Mouse (Mus musculus) heart, embryonic 14.5 days (tissue): ENCODE data around the gene Gm42791. TPM values are rescaled to one million over a fixed set of nuclear protein-coding genes. Genes with fewer than 3 reads are reported as not detected.

ENCODE experiments used
- ATAC-seq: fragments of 200-750 bp; cut with Nextera tagmentation; 2 replicates; pipeline ENCODE4 v1.8.0; 2017; ENCODE audit warnings: low read depth, moderate TSS enrichment; ENCODE audit not compliant: insufficient number of reproducible peaks, insufficient read depth, low FRiP score
- H3K27ac ChIP-seq, 2 experiments: fragments of 200-500 bp in 1 of 2; fragments of 300-500 bp in 1 of 2; sonication (generic) in 1 of 2; replicated peaks in 1 of 2; 2 replicates each; pipeline ENCODE4 v1.5.1; 2012 to 2014; ENCODE audit warnings: low read depth in 2 of 2, low read length in 2 of 2, control low read depth in 1 of 2, mild to moderate bottlenecking in 1 of 2, mixed read lengths in 1 of 2; ENCODE audit not compliant: control insufficient read depth in 1 of 2, insufficient read depth in 1 of 2
- H3K27me3 ChIP-seq: fragments of 300-500 bp; sonication (generic); 2 replicates; pipeline ENCODE4 v1.6.1; 2014; ENCODE audit warnings: mild to moderate bottlenecking, low read length, control low read depth; ENCODE audit not compliant: control insufficient read depth, insufficient read depth
- H3K36me3 ChIP-seq: fragments of 300-500 bp; sonication (generic); 2 replicates; pipeline ENCODE4 v1.6.1; 2014; ENCODE audit warnings: mild to moderate bottlenecking, control low read depth, low read length, mixed read lengths; ENCODE audit not compliant: control insufficient read depth, insufficient read depth
- H3K4me1 ChIP-seq, 2 experiments: fragments of 200-500 bp in 1 of 2; fragments of 300-500 bp in 1 of 2; sonication (generic) in 1 of 2; 2 replicates each; pipeline ENCODE4 v1.6.1; 2012 to 2014; ENCODE audit warnings: low read length in 2 of 2, control low read depth in 1 of 2, mixed read lengths in 1 of 2; ENCODE audit not compliant: control insufficient read depth in 2 of 2, insufficient read depth in 2 of 2
- H3K4me2 ChIP-seq: fragments of 300-500 bp; sonication (generic); 2 replicates; pipeline ENCODE4 v1.6.1; 2014; ENCODE audit warnings: mild to moderate bottlenecking, low read length
- H3K4me3 ChIP-seq, 2 experiments: fragments of 200-500 bp in 1 of 2; fragments of 300-500 bp in 1 of 2; sonication (generic) in 1 of 2; 2 replicates each; pipeline ENCODE4 v1.5.1; 2012 to 2014; ENCODE audit warnings: low read length in 2 of 2, mild to moderate bottlenecking in 2 of 2, control low read depth in 1 of 2, low read depth in 1 of 2, moderate library complexity in 1 of 2; ENCODE audit not compliant: control insufficient read depth in 1 of 2, insufficient read depth in 1 of 2
- H3K9ac ChIP-seq: fragments of 300-500 bp; sonication (generic); 2 replicates; pipeline ENCODE4 v1.6.1; 2014; ENCODE audit warnings: mild to moderate bottlenecking, low read length
- H3K9me3 ChIP-seq: fragments of 300-500 bp; sonication (generic); 2 replicates; pipeline ENCODE4 v1.6.1; 2016; ENCODE audit warnings: low read length, control low read depth; ENCODE audit not compliant: control insufficient read depth
- WGBS: fragments of 180-500 bp; shearing (Covaris S2); extraction: QIAGEN DNeasy Blood & Tissue Kit; methylation state at CpG from one replicate; pipeline ENCODE4 v1.1.7; 2014; 5-methylcytosine and 5-hydroxymethylcytosine counted together
- polyA plus RNA-seq: library from polyadenylated mRNA; unstranded; fragments of >200 nt; fragmentation: Nextera tagmentation; extraction: Ambion mirVana; gene quantifications from 2 replicates; pipeline ENCODE4 v1.2.1, GENCODE M21; 2014

Gene Gm42791
- polyA plus RNA-seq, 1 experiment from 2014 or later: not detected

DNA sequence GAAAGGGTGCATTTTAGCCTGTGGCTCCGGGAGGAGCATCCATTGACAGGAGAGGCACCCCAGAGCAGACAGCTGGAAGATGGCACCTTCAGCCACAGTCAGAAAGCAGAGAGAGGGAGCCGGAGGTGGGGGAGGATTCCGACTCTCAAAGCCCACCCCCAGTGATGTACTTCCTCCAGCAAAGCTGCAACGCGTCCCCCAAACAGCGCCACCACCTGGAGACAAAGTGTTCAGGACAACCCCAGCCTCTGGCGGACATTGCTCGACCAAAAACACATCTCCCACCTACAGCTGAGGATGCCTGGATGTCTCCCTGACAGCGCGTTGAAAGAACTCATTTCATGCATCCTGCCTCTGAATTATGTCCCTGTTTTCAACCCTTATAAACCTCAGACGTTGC is 52.0 kb downstream of the Gm42791 start:
- Histone ChIP-seq H3K4me2 (no peak overlapping the region), H3K9me3 (no peaks in the 10 kb centered on the region), H3K27me3 (no peaks in the 10 kb centered on the region), H3K9ac (no peak overlapping the region), H3K4me3 (no peak overlapping the region), H3K4me1 (peaks cover 0 to 2% of the 10 kb centered on the region in 2 experiments; a peak in 1 of 4 replicates), H3K36me3 (no peaks in the 10 kb centered on the region), H3K27ac (no peak overlapping the region)
- WGBS: 69% methylated on average over 11 of the region's 11 CpGs
- no peak for ATAC-seq

DNA sequence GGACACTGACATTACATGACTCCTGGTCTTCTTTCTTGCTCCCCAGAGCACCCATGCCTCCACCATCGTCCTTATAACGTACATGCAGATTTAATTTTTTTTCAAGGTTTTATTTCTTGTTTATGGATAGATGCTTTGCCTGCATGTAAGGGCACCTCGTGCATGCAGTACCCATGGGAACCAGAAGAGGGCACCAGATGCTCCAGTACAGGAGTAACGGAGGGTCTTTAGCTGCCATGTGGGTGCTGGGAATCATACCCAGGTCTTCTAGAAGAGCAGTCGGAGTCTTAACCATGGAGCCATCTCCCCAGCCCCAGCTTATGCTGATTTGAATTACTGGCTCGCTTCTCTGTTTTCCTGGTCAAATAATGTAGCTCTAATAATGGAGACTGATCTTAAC is 52.6 kb downstream of the Gm42791 start:
- Histone ChIP-seq H3K27me3 (no peaks in the 10 kb centered on the region), H3K27ac (no peak overlapping the region), H3K4me1 (peaks cover 0 to 2% of the 10 kb centered on the region in 2 experiments; a peak in 1 of 4 replicates), H3K4me3 (no peak overlapping the region), H3K4me2 (no peak overlapping the region), H3K9me3 (no peaks in the 10 kb centered on the region), H3K9ac (no peak overlapping the region), H3K36me3 (no peaks in the 10 kb centered on the region)
- 93% methylated on average over 6 of the region's 6 CpGs for WGBS
- no peak for ATAC-seq

DNA sequence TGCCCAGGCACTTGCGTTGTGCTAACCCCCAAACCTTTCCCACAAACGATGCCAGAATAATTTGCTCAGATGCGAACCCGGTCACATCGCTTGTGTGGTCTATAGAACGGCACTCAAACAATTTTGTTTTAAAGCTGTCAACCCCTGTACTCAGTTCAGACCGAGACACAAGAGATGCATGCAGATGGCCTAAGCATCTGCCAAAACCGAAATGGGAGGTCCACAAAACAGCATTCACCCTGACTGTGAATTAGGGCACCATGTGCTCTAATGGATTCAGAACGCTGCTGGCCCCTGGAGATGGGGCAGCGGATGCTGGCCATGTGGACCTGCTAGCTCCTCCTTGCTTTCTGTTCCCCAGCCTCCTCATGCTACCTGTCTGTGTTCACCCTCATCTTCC is 53.1 kb downstream of the Gm42791 start:
- ATAC-seq: no peak
- no peaks in the 10 kb centered on the region for H3K27me3 ChIP-seq

DNA sequence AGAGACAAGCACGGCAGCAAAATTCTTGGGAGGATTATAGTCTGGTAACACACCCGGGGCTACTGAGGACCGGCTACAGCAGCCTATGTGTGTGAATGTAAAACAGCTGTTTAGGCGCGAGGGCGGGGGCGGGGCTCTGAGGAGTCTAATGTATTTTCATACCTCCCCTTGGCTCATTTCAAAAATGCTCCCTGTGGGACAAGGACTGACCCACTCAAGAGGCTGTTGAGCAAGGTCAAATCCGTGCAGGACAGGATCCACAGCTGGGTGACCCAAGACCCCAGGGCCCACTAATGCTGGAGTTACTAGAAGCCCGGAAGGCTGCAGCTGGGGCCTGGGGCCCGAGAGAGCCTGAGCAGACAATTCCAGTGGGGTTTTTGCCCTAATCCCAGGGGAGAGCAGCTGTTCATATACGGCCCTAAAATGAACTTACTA is 55.0 kb downstream of the Gm42791 start:
- 72% methylated on average over 11 of the region's 11 CpGs for WGBS
- no peaks in the 10 kb centered on the region for H3K27me3 ChIP-seq

More for the DNA sequence above, 53.1 kb downstream of the Gm42791 start:
- Histone ChIP-seq H3K9ac (no peak overlapping the region), H3K4me3 (no peak overlapping the region), H3K36me3 (no peaks in the 10 kb centered on the region), H3K4me1 (peaks cover 0 to 2% of the 10 kb centered on the region in 2 experiments; a peak in 1 of 4 replicates), H3K4me2 (no peak overlapping the region), H3K27ac (no peak overlapping the region), H3K9me3 (no peaks in the 10 kb centered on the region)
- 93% methylated on average over 10 of the region's 10 CpGs for WGBS

DNA sequence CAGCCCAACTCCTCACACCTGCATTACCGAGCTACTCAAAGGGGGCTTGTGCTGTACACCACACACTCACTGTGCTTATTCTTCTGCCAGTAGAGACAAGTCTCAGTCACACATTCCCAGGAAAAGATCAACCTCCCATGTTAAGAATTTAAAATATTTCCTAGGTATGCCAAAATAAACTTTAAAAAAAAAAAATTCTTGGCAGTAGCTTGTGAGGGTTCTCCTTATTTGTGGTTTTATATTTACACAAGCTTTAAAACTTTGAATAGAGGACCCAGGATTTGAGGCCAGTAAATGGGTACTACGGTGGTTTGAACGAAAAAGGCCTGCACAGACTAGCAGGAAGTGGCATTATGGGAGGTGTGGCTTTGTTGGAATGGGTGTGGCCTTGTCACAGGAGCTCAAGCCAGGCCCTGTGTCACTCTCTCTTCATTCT is 58.4 kb downstream of the Gm42791 start:
- Histone ChIP-seq H3K4me1 (no peaks in the 10 kb centered on the region), H3K4me3 (no peak overlapping the region), H3K27ac (no peak overlapping the region), H3K36me3 (no peaks in the 10 kb centered on the region), H3K9ac (no peak overlapping the region), H3K9me3 (no peaks in the 10 kb centered on the region), H3K4me2 (no peak overlapping the region), H3K27me3 (no peaks in the 10 kb centered on the region)
- ATAC-seq: no peak
- 82% methylated on average over 3 of the region's 3 CpGs for WGBS

More for the DNA sequence above, 55.0 kb downstream of the Gm42791 start:
- H3K9ac ChIP-seq: no peak overlapping the region
- no peak overlapping the region for H3K27ac ChIP-seq
- ATAC-seq: no peak
- no peak overlapping the region for H3K4me2 ChIP-seq
- H3K36me3 ChIP-seq: no peaks in the 10 kb centered on the region
- peaks cover 0 to 2% of the 10 kb centered on the region in 2 experiments; a peak in 1 of 4 replicates for H3K4me1 ChIP-seq
- no peak overlapping the region for H3K4me3 ChIP-seq
- no peaks in the 10 kb centered on the region for H3K9me3 ChIP-seq

DNA sequence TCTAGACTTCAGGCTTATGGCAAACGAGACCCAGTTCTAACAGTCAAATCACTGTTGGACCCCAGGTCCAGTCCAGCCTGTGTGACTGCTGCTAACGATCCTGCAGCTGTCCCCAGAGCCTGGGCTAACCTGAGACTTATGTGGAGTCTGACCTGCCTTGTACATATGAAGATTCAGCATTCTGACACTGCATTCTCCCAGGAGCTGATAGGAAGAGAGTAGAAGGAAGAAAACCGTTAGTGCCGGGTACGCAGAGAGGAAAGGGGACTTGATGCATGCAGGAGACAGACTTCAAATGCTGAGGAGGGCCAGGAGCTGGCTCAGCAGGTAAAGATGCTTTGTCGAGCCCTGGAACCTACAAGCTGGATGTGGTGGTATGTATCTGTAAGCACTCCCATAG is 59.1 kb downstream of the Gm42791 start:
- ATAC-seq: no peak
- Histone ChIP-seq H3K27me3 (no peaks in the 10 kb centered on the region), H3K9ac (no peak overlapping the region), H3K4me2 (no peak overlapping the region), H3K4me3 (no peak overlapping the region), H3K36me3 (no peaks in the 10 kb centered on the region), H3K27ac (no peak overlapping the region), H3K4me1 (no peaks in the 10 kb centered on the region), H3K9me3 (no peaks in the 10 kb centered on the region)
- 79% methylated on average over 6 of the region's 6 CpGs for WGBS

DNA sequence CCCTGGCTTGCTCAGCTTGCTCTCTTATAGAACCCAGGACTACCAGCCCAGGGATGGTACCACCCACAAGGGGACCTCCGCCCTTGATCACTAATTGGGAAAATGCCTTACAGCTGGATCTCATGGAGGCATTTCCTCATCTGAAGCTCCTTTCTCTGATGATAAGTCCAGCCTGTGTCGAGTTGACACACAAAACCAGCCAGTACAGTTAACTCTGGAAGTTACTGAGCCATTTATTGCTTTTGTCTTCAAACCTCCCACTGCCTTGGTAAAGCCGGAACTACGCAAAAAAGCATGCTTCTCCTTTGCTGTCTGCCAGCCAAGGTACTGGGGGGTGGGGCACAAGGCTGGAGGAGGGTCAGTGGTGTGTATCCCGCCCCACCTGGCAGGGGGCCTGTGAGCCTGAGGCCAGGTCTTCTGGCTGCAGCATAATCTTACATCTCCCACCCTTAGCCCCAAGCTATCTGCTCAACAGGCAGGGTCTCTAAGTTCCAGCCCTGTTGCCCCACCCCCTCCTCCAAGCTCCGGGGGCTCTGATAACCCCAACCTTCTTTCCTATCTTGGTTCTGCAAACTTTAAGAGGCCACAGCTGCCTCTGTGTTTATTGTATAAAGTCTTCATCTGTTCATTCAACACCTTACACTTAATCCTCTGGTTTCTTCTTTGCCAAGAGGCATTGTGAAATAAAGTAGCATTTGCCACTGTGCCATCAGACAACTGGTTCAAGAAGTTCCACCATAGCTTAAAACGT is 59.7 kb downstream of the Gm42791 start:
- Histone ChIP-seq H3K4me2 (no peak overlapping the region), H3K4me1 (no peaks in the 10 kb centered on the region), H3K9me3 (no peaks in the 10 kb centered on the region), H3K27me3 (no peaks in the 10 kb centered on the region), H3K27ac (no peak overlapping the region), H3K36me3 (no peaks in the 10 kb centered on the region), H3K9ac (no peak overlapping the region), H3K4me3 (no peak overlapping the region)
- no peak for ATAC-seq
- 42% methylated on average over 7 of the region's 7 CpGs for WGBS

DNA sequence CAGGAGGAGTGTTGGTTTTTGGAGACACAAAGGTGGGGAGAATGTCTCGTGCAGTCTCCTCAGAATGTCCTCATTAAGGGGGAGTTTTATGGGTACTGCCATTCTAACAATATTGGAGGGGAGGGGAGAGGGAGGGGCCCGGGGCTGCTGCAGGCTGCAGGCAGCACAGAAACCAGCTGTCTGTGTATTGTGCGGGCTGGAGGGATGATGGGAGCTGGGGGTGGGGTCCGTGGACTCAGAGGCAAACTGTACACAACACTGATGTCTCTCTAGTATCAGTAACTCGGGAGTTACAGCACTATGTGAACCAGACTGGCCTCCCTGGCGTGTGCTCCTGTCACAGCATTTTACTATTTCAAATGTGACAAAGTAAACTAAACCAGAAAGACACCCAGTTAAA is 60.5 kb downstream of the Gm42791 start:
- H3K9ac ChIP-seq: no peak overlapping the region
- no peak overlapping the region for H3K4me2 ChIP-seq
- H3K9me3 ChIP-seq: no peaks in the 10 kb centered on the region
- H3K27me3 ChIP-seq: no peaks in the 10 kb centered on the region
- no peak overlapping the region for H3K4me3 ChIP-seq
- no peak overlapping the region for H3K27ac ChIP-seq
- no peaks in the 10 kb centered on the region for H3K4me1 ChIP-seq
- H3K36me3 ChIP-seq: no peaks in the 10 kb centered on the region
- ATAC-seq: no peak
- WGBS: 83% methylated on average over 6 of the region's 6 CpGs
